Mouse (Mus musculus) limb, embryonic 14.5 days (tissue): ENCODE results near the gene Faf1. TPM values are rescaled to one million over a fixed set of nuclear protein-coding genes. Genes with fewer than 3 reads are reported as not detected.

ENCODE experiments used
- ATAC-seq: fragments of 200-750 bp; cut with Nextera tagmentation; 2 replicates; pipeline ENCODE4 v1.8.0; 2017; ENCODE audit warnings: low read depth, moderate number of reproducible peaks, moderate TSS enrichment; ENCODE audit not compliant: low FRiP score
- DNase-seq: peaks from one replicate; pipeline ENCODE4 v3.0.0-alpha.2; 2015; ENCODE audit warnings: low spot score
- H3K27ac ChIP-seq: fragments of 300-500 bp; sonication (generic); replicated peaks from 2 replicates; pipeline ENCODE4 v1.5.1; 2014; ENCODE audit warnings: low read depth, mild to moderate bottlenecking, low read length, moderate library complexity, mixed read lengths
- H3K27me3 ChIP-seq: fragments of 300-500 bp; sonication (generic); 2 replicates; pipeline ENCODE4 v1.6.1; 2014; ENCODE audit warnings: low read length, mixed read lengths; ENCODE audit not compliant: control insufficient read depth, insufficient read depth
- H3K36me3 ChIP-seq: fragments of 300-500 bp; sonication (generic); 2 replicates; pipeline ENCODE4 v1.6.1; 2014; ENCODE audit warnings: mild to moderate bottlenecking, low read length, moderate library complexity, mixed read lengths; ENCODE audit not compliant: control insufficient read depth, insufficient read depth
- H3K4me1 ChIP-seq: fragments of 300-500 bp; sonication (generic); 2 replicates; pipeline ENCODE4 v1.6.1; 2014; ENCODE audit warnings: antibody characterized with exemption, low read length, mixed read lengths; ENCODE audit not compliant: control insufficient read depth, insufficient read depth
- H3K4me2 ChIP-seq: fragments of 300-500 bp; sonication (generic); replicated peaks from 2 replicates; pipeline ENCODE4 v1.6.1; 2014; ENCODE audit warnings: low read depth, mild to moderate bottlenecking, low read length, moderate library complexity; ENCODE audit not compliant: severe bottlenecking
- H3K4me3 ChIP-seq: fragments of 300-500 bp; sonication (generic); replicated peaks from 2 replicates; pipeline ENCODE4 v1.5.1; 2014; ENCODE audit warnings: low read length
- H3K9ac ChIP-seq: fragments of 300-500 bp; sonication (generic); 2 replicates; pipeline ENCODE4 v1.6.1; 2014; ENCODE audit warnings: mild to moderate bottlenecking, low read depth, low read length, moderate library complexity; ENCODE audit not compliant: severe bottlenecking
- H3K9me3 ChIP-seq: fragments of 300-500 bp; sonication (generic); 2 replicates; pipeline ENCODE4 v1.6.1; 2016; ENCODE audit warnings: low read length; ENCODE audit not compliant: control insufficient read depth
- POLR2A ChIP-seq: fragments of 200-500 bp; IDR thresholded peaks from 2 replicates; pipeline ENCODE4 v1.8.0; 2012; ENCODE audit warnings: inconsistent platforms, mild to moderate bottlenecking, moderate library complexity, borderline replicate concordance; ENCODE audit not compliant: insufficient read depth, insufficient read length; ENCODE audit errors: extremely low read depth
- WGBS: fragments of 180-500 bp; shearing (Covaris S2); extraction: QIAGEN DNeasy Blood & Tissue Kit; methylation state at CpG from one replicate; pipeline ENCODE4 v1.1.7; 2014; 5-methylcytosine and 5-hydroxymethylcytosine counted together
- polyA plus RNA-seq, 2 experiments: library from polyadenylated mRNA; depleted of rRNA in 1 of 2; stranded (reverse) in 1 of 2; unstranded in 1 of 2; fragments of >200 nt; fragmentation: Nextera tagmentation in 1 of 2; extraction: Ambion mirVana in 1 of 2; gene quantifications; 2 replicates each; pipeline versions ENCODE4 v1.2.1 to v1.2.3; 2012 to 2014

The Faf1 gene
- polyA plus RNA-seq, 2 experiments = 16.8 to 32.2 TPM

- Histone ChIP-seq H3K9ac (no peak overlapping the region), H3K4me1 (peaks cover 11% of the 10 kb centered on the region), H3K4me2 (no peak overlapping the region), H3K36me3 (no peaks in the 10 kb centered on the region), H3K27ac (no peak overlapping the region), H3K27me3 (peaks cover 76% of the 10 kb centered on the region), H3K4me3 (no peak overlapping the region), H3K9me3 (no peaks in the 10 kb centered on the region)
- TF ChIP-seq POLR2A = no peak
- 18% methylated on average over 2 of the region's 2 CpGs for WGBS
- DNase-seq = no peak
- ATAC-seq = no peak
Observed at GRCm38 (mm10) chr4:109659571-109659970, 16.8 kb upstream of the Faf1 start.

GRCm38 (mm10) chr4:109660568-109660967, 15.8 kb upstream of the Faf1 start:
- H3K27me3 ChIP-seq = peaks cover 78% of the 10 kb centered on the region
- no peak overlapping the region for H3K27ac ChIP-seq
- ATAC-seq (no peak), DNase-seq (no peak)
- WGBS = 20% methylated on average over 3 of the region's 3 CpGs
- no peak overlapping the region for H3K4me2 ChIP-seq
- TF ChIP-seq POLR2A = no peak
- H3K4me1 ChIP-seq = peaks cover 18% of the 10 kb centered on the region
- no peaks in the 10 kb centered on the region for H3K36me3 ChIP-seq
- no peak overlapping the region for H3K4me3 ChIP-seq
- H3K9ac ChIP-seq = no peak overlapping the region
- H3K9me3 ChIP-seq = no peaks in the 10 kb centered on the region

DNA sequence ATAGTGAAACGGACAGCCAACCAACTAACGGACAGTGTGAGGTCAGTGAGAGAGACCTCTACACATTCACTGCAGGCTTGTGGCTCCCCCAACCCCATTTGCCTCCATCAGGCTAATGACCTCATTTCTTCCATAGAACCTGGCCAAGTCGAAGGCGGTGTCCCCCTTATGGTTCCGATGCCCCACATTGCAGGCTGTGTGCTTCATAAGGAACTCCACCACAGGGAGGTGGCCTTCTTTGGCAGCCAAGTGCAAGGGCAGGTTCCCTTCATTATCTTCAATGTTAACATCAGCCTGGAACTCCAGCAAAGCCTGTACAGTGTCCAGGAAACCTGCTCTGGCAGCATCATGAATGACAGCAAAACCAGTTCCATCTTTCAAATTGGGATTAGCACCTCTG, 15.2 kb upstream of the Faf1 start:
- Histone ChIP-seq H3K27ac (no peak overlapping the region), H3K27me3 (peaks cover 72% of the 10 kb centered on the region), H3K4me2 (no peak overlapping the region), H3K36me3 (no peaks in the 10 kb centered on the region), H3K9me3 (no peaks in the 10 kb centered on the region), H3K9ac (no peak overlapping the region), H3K4me1 (peaks cover 18% of the 10 kb centered on the region), H3K4me3 (no peak overlapping the region)
- 3% methylated on average over 5 of the region's 5 CpGs for WGBS
- no peak for TF ChIP-seq POLR2A
- DNase-seq (no peak), ATAC-seq (no peak)

- H3K27me3 ChIP-seq = peaks cover 62% of the 10 kb centered on the region
- no peak overlapping the region for H3K9ac ChIP-seq
- no peak for TF ChIP-seq POLR2A
- WGBS = 13% methylated on average over 5 of the region's 5 CpGs
- no peak for ATAC-seq
- DNase-seq = no peak
- H3K36me3 ChIP-seq = no peaks in the 10 kb centered on the region
- H3K27ac ChIP-seq = no peak overlapping the region
- H3K9me3 ChIP-seq = no peaks in the 10 kb centered on the region
- peaks cover 14% of the 10 kb centered on the region for H3K4me1 ChIP-seq
- H3K4me3 ChIP-seq = no peak overlapping the region
- H3K4me2 ChIP-seq = no peak overlapping the region
Observed at GRCm38 (mm10) chr4:109662271-109662670, 14.1 kb upstream of the Faf1 start.

DNA sequence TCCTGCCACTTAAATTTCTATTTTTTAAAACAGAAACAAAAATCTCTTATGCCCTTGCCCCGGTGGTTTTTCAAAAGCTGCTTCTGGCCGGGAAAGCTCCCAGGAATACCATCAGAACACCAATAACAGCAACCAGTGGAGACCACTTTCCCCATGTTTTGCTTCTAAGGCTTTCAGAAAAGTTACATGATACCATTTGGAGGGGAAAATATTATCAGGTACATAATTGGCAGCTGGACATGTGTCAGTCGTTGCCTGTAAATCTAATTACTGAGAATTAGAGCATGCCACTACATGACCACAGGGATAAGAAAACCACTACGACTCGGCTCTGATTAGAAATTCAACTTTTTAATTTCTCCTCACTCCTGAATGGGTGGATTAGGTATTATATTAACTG, 12.3 kb upstream of the Faf1 start:
- no peak for ATAC-seq
- H3K27me3 ChIP-seq = peaks cover 46% of the 10 kb centered on the region
- H3K4me3 ChIP-seq = peak overlapping the region; percentile 71
- no peak for TF ChIP-seq POLR2A
- peak overlapping the region; percentile 26; the same call in 1 of the 2 replicates for H3K4me2 ChIP-seq
- H3K27ac ChIP-seq = no peak overlapping the region
- no peaks in the 10 kb centered on the region for H3K9me3 ChIP-seq
- H3K36me3 ChIP-seq = no peaks in the 10 kb centered on the region
- peaks cover 7% of the 10 kb centered on the region; the same call in 1 of the 2 replicates for H3K4me1 ChIP-seq
- no peak for DNase-seq
- 11% methylated on average over 5 of the region's 5 CpGs for WGBS
- no peak overlapping the region for H3K9ac ChIP-seq

GRCm38 (mm10) chr4:109665101-109665981, 11.0 kb upstream of the Faf1 start:
- Histone ChIP-seq H3K4me1 (peaks cover 7% of the 10 kb centered on the region; the same call in 1 of the 2 replicates), H3K9me3 (no peaks in the 10 kb centered on the region), H3K27ac (no peak overlapping the region), H3K36me3 (no peaks in the 10 kb centered on the region), H3K4me2 (peak overlapping the region; percentile 97), H3K27me3 (peaks cover 37% of the 10 kb centered on the region), H3K4me3 (peak overlapping the region; percentile 71), H3K9ac (peak overlapping the region; percentile 89)
- DNase-seq (peak; percentile 71), ATAC-seq (no peak)
- TF ChIP-seq POLR2A = no peak
- 1% methylated on average over 39 of the region's 49 CpGs for WGBS
